Mouse (Mus musculus) cerebellum, postnatal 25 days (tissue): Measurements from ENCODE around the gene Stk4.

Source experiments
- DNase-seq, 2 experiments: peaks; one replicate each; pipeline ENCODE4 v3.0.0; 2021; ENCODE audit warnings: mixed read lengths in 2 of 2

The Stk4 gene

GRCm38 (mm10) chr2:164082175-164082574, 12.1 kb downstream of the Stk4 start:
- no peak for DNase-seq

- no peak for DNase-seq
These were observed 13.7 kb downstream of the Stk4 start for GRCm38 (mm10) chr2:164083609-164084341.

DNA sequence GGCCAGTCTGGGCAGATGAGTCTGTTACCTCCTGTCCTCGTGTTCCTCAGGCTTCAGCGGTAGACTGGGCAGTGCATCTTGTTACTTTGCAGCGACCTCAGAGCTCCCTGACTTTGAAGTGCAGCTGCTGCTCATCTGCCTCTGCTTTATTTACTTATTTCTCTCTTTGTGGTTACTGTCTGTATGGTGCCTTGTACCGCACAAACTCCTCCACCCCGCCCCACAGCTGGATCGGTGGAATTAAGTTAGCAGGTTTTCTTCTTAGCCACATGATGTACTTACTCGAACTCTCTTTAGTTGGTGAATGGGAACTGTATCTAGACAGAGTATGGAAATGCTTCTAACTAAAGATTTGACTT, 14.2 kb downstream of the Stk4 start:
- DNase-seq = no peak

DNA sequence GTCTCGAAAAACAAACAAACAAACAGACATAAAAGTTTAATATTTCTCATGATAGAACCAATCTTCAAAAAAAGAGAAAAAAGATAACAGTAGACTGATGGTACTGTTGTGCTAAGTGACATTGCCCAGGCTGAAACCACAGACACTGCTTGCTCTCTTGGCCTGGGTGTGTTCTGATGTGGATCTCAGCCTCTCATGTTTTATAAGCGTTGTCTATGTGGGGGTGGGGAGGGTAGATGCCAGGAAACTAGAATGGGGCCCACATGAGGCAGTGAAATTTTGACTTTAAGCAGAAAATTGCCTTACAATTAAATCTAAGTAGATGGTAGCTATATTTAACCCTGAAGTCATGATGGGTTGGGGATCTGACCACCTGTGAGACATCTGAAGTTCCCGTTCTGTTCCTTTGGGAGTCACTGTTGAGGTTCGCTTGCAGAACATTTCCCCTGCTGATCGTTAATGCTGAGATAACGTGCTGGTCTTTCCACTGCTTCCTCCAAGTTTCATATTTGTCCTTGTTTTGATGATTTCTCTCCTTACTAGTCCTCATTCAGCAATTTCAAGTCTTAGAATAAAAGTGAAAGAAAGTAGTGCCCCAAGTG, 17.4 kb downstream of the Stk4 start:
- no peak for DNase-seq

- DNase-seq = no peak
These were observed 19.4 kb downstream of the Stk4 start for GRCm38 (mm10) chr2:164089508-164089907.

- no peak for DNase-seq
These were observed 24.0 kb downstream of the Stk4 start for GRCm38 (mm10) chr2:164094152-164094551.

GRCm38 (mm10) chr2:164098603-164099250, 28.6 kb downstream of the Stk4 start:
- peak; percentile 72 to 81 for DNase-seq

DNA sequence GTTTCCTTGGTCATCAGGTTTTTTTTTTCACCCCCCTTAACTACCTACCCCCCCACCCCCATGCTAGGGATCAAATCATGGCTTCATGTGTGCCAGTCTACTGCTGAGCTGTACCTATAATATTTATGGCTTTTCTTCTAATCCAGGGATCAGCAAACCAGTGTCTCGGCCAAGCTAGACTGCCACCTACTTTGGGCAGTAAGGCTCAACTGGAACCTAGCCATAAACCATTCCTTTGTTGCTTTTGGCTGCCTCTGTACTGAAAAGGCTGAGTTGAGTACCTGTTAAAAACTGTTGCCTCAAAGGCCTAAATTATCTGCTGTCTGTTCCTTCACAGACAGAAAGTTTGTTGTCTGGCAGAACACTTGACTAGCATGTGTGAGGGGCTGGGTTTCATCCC, 31.8 kb downstream of the Stk4 start:
- no peak for DNase-seq

- DNase-seq = no peak
These were observed 32.2 kb downstream of the Stk4 start for GRCm38 (mm10) chr2:164102366-164102765.

GRCm38 (mm10) chr2:164103501-164103900, 33.4 kb downstream of the Stk4 start:
- peak; percentile 73 to 81 for DNase-seq

- no peak for DNase-seq
These were observed 36.3 kb downstream of the Stk4 start for GRCm38 (mm10) chr2:164106287-164107035.

DNA sequence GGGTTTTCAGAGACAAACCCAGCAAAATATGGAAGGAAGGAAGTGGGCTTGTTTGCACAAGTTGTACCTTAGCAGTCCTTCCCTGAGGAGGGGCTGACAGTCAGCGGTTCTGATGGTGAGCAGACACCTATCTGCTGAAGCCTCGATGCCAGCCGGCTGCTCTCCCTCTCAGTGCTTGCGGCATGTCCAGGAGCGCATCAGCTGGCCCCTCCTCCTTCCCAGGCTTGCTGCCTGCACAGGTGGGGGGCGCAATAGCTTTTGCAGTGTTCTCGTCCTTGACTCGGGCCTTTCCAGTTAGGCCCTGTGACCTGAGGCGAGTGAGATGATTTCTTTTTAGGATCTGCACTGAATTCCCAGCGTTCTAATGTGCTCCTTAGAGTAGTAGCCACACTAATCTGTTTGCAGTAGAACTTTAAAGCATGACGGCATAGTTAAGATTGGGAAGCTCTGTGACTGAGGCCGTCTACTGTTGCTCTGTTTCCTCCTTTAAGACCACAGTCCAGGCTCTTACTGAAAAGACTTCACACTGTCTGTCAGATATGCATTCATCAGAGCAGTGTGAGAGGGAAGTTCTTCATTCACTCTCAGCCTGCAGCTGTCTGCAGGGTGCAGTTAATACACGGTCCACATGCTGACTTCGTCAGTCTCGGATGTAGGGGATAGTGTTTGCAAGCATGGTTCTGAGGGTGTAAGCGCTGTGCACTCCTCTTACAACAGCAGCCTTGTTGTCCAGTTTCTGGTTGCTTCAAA, 37.2 kb downstream of the Stk4 start:
- DNase-seq = no peak

- no peak for DNase-seq
These were observed 38.4 kb downstream of the Stk4 start for GRCm38 (mm10) chr2:164108501-164108900.

GRCm38 (mm10) chr2:164111546-164111945, 41.4 kb downstream of the Stk4 start:
- DNase-seq = no peak

GRCm38 (mm10) chr2:164114051-164114450, 43.9 kb downstream of the Stk4 start:
- DNase-seq = no peak

DNA sequence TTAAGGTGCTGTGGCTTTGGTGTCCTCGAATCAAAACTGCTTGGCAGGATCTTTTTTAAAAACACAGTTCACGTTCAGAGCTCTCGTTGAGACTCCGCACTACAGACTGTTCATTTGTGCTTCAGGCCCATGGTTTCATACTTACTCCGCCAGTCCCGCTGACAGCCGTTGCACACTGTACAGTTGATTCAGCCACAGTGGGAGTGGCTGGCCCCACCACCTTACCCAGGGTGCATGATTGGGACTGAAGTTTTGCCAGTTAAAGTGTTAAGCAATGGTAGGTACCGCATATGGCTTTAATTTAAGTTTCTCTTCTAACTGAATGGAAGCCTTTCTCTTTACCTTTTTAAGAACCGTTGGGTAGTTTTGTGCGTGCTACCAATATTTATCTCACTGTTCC, 45.4 kb downstream of the Stk4 start:
- DNase-seq = no peak

- DNase-seq = no peak
These were observed 49.4 kb downstream of the Stk4 start for GRCm38 (mm10) chr2:164119503-164119902.

DNA sequence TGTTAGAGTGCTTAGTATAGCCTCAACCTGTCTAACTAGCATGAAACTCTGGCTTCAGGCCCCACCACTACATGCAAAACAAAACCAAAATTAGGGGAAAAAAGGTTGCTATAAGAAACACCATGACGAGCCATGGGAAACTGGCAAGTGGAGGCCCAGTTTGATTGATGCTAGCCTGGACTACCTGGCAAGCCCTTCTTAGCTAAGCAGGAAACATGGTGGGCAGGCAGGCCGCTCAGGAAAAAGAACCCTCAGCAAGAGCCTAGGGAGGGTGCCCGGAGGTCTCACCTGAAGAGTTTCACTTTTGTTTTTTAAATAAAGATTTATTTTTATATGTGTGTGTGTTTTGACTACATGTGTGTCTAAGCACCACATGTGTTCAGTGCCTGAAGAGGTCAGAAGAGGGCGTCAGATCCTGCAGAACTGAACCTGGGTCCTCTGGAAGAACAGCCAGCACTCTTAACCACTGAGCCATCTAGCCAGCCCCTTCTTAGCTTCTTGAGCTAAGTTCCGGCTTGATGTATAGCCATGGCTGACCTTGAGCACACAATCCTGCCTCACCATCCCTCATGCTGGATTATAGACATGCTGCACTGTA, 53.1 kb downstream of the Stk4 start:
- no peak for DNase-seq

DNA sequence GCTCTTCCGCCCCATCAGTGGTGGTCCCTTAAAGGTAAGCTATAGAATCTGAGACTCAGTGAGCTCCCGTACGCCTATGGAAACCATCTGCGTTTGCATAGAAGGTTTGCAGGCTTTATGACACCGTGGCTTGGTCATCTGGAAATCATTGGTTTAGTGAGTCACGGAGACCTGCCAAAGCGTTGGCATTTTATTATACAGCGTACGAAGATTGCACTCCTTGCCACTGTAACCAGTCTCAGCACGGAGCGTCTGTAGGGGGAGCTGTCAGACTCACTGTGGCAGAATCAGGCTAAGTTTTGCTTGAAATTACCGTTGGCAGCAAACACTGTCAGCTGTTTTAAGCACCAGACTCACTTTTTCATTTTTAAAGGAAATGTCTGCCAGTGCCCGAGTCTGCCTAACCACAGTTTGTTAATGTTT, 56.4 kb downstream of the Stk4 start:
- DNase-seq = peak; percentile 48 to 65

- no peak for DNase-seq
These were observed 57.2 kb downstream of the Stk4 start for GRCm38 (mm10) chr2:164127297-164127696.

DNA sequence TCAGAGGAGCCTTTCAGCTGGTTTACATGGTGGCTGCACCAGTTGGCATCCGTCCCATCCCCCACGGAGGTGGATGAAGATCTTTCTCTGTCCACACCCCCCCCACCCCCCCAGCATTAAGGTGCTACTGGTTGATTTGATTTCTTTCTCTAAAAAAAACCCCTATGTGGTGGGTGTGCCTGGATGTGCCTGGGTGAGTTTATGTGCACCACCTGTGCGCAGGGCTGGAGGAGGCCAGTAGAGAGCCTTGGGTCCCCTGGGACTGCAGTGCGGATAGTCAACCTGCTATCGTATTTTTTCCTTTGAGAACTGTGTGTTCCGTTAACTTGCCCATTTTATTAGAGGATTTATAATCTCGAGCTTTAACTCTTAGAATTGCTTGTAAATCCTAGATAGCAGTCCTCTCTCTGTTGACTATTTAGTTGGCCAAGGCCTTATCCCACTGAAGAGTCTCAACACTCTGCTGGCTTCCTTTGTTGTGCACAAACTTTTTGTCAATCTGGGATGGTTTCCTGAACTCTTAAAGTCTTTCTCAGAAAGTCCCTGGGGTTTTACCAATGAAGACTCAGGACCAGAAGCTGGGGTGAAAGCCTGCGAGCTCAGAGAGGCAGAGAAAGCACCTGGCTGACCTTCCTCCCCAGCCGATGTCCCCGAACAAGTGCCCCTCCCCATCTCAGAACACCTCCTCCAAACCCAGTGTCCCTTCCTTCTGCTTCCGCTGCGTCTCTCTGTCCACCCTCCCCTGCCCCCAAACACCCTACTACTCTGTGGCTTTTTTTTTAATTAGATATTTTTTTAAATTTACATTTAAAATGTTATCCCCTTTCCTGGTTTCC, 58.7 kb downstream of the Stk4 start:
- peak in 1 of 2 experiments; percentile 40 for DNase-seq
